Mouse (Mus musculus): Measurements from ENCODE around the gene Dcdc2b. TPM values are rescaled to one million over a fixed set of nuclear protein-coding genes. Genes with fewer than 3 reads are reported as not detected.

The Dcdc2b gene
- polyA plus RNA-seq, 1 experiment from 2014 or later = 0.47 TPM

DNA sequence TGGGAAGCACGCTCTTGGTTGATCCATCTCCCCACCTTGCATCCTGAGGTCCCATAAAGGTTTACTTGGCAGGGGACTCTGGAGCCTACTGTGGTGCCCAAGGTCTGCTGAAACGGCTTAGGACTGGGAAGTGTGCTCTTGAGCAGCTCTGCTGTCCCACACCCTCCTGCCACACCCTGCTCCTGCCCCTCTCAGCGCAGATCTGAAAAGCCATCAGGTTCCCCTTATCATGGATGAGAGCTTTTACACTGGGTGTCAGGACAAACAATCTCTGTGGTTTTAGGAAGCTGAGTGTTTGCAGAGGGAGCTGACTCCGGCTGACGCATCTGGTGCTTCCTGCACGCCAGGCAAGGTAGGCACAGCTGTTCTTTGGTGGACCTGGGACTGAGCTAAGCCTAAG is 19.8 kb upstream of the Dcdc2b start:
- TF ChIP-seq CTCF (IDR thresholded peaks at IDR 0.05) = no peak
- in situ Hi-C loops (cut with MboI; ENCODE audit: low pct_unique_long_range_greater_than_20kb) = no loop called here
- ATAC-seq (no peak), DNase-seq (ENCODE audit: low read depth, low spot score) (no peak)
- POLR2A ChIA-PET = interaction anchor here (0.6 kb wide), 1 partner anchor 11 kb away, joined by 4 read pairs; no protein-coding TSS in a partner anchor
- H3K27me3 ChIP-seq = no peaks in the 10 kb centered on the region
- CTCF ChIA-PET = interaction anchor here (1.5 kb wide), 1 partner anchor 9 kb away, joined by 3 read pairs; no protein-coding TSS in a partner anchor

- CTCF ChIA-PET = interaction anchor here (2.2 kb wide), 1 partner anchor 23 kb away, joined by 4 read pairs; no protein-coding TSS in a partner anchor
- ATAC-seq = no peak
- in situ Hi-C loops (cut with MboI; ENCODE audit: low pct_unique_long_range_greater_than_20kb) = no loop called here
Observed at GRCm38 (mm10) chr4:129631867-129632266, 17.8 kb upstream of the Dcdc2b start.

GRCm38 (mm10) chr4:129630944-129631343 is 16.9 kb upstream of the Dcdc2b start:
- H3K27me3 ChIP-seq = no peaks in the 10 kb centered on the region
- in situ Hi-C loops (cut with MboI; ENCODE audit: low pct_unique_long_range_greater_than_20kb) = no loop called here
- ATAC-seq = no peak
- ChIA-PET CTCF (no interaction called here), POLR2A (interaction anchor here (1.6 kb wide), 1 partner anchor 10 kb away, joined by 3 read pairs; the partner anchor contains the start of gene Txlna)
- TF ChIP-seq CTCF (IDR thresholded peaks at IDR 0.05) = no peak
- no peak for DNase-seq (ENCODE audit: low read depth, low spot score)

More at GRCm38 (mm10) chr4:129631867-129632266, 17.8 kb upstream of the Dcdc2b start:
- H3K27me3 ChIP-seq = no peaks in the 10 kb centered on the region
- no peak for DNase-seq (ENCODE audit: low read depth, low spot score)
- TF ChIP-seq CTCF (IDR thresholded peaks at IDR 0.05) = no peak
- POLR2A ChIA-PET = interaction anchor here (1.6 kb wide), 1 partner anchor 9 kb away, joined by 3 read pairs; the partner anchor contains the start of gene Txlna

DNA sequence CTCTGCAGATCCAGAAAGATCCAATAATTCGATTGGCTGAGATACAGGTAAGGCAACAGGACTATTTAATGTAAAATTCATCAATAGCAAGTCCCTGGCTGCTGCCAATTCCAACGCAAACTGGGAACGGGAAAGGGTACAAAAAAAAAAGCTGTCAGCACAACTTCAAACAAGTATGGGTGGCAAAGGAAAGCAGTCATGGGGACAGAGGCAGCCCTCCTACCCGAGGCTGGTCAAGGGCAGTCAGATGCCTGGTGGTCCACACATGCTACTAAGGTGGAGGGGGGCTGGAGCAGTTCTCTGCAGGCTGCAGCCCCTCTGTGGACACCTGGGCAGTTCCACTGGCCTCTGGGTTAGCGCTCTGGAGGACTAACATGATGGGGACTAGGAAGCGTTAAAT is 12.0 kb upstream of the Dcdc2b start:
- CTCF ChIA-PET = no interaction called here
- in situ Hi-C loops (cut with MboI; ENCODE audit: low pct_unique_long_range_greater_than_20kb) = no loop called here
- ATAC-seq = no peak
- POLR2A ChIA-PET = interaction anchor here (0.6 kb wide), 1 partner anchor 15 kb away, joined by 3 read pairs; the partner anchor contains the start of gene Txlna
- no peak for TF ChIP-seq CTCF (IDR thresholded peaks at IDR 0.05)
- H3K27me3 ChIP-seq = no peaks in the 10 kb centered on the region
- DNase-seq (ENCODE audit: low read depth, low spot score) = no peak

DNA sequence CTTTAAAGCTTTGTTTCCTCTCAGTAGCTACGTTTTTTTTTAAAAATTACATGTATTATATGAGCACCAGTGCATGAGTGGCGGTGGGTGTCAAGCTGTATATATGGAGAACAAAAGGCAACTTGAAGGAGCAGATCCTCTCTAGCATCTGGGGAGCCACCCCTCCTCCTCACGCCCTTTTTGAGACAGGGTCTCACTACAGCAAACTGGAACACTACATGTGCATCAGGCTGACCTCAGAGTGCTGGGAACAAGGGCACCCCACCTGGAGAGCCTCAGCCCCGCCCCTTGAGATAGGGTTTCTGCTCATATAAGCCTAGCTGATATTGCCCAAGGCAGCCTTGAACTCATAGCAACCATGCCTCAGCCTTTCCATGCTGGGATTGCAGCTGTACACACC is 11.4 kb upstream of the Dcdc2b start:
- in situ Hi-C loops (cut with MboI; ENCODE audit: low pct_unique_long_range_greater_than_20kb) = no loop called here
- CTCF ChIA-PET = interaction anchor here (1.5 kb wide), 1 partner anchor 9 kb away, joined by 3 read pairs; no protein-coding TSS in a partner anchor
- no peak for ATAC-seq
- TF ChIP-seq CTCF (IDR thresholded peaks at IDR 0.05) = no peak
- POLR2A ChIA-PET = interaction anchor here (0.9 kb wide), 1 partner anchor 15 kb away, joined by 5 read pairs; the partner anchor contains the start of gene Txlna
- no peak for DNase-seq (ENCODE audit: low read depth, low spot score)
- H3K27me3 ChIP-seq = no peaks in the 10 kb centered on the region

DNA sequence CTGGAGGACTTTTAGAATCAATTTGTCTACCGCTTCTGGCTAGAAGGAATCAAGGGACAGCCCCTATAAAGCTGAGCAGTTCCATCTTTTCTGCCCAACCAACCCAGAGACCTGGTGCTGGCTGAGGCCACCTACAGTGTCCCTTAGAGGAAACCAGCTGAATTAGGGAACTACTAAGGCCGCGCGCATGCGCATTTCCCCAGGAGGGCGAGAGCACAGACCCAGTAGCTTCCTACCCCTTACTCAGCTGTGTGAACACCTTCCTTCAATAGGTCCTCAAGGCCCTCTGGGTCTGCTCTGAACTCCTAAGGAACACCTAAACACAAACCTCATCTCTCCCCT is 10.9 kb upstream of the Dcdc2b start:
- ATAC-seq = no peak
- in situ Hi-C loops (cut with MboI; ENCODE audit: low pct_unique_long_range_greater_than_20kb) = no loop called here
- TF ChIP-seq CTCF (IDR thresholded peaks at IDR 0.05) = no peak
- POLR2A ChIA-PET = interaction anchor here (0.9 kb wide), 1 partner anchor 15 kb away, joined by 5 read pairs; the partner anchor contains the start of gene Txlna
- H3K27me3 ChIP-seq = no peaks in the 10 kb centered on the region
- CTCF ChIA-PET = interaction anchor here (1.5 kb wide), 1 partner anchor 9 kb away, joined by 3 read pairs; no protein-coding TSS in a partner anchor
- no peak for DNase-seq (ENCODE audit: low read depth, low spot score)

DNA sequence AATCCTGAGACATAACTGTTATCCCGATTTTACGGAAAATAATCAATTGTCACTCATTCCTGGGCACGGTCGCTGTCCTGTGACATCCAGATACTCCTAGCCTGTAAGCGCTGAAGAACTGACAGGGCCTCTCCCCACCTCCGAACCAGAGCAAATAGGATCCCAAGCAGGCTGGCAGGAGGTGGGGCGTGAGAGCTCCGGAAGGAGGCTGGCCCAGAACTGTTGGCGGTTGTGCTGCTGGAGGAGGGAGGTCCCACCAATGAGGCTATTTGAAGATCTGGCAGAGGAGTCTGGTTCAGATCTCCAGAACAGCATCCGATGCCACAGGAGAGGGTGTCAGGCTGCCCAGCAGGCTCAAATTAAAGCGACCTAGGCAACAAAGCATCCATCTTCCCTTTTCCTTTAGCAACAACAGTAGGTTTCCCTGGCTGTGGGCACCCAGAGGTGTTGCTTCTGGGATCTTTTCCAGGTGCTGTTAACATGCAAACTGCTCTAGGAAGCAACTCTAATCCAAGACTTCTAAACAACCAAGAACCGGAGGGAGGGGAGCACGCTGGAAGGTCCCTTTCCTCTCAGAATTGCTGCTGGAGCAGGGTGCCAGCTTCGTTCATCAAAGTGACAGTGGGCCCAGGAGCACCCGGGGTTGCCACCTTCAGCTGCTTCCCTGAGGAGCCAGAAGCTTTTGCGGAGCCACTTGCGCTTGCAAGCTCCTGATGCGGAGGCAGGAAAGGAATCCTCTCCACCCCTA is 10.4 kb upstream of the Dcdc2b start:
- DNase-seq (ENCODE audit: low read depth, low spot score) (no peak), ATAC-seq (peak; percentile 91)
- CTCF ChIA-PET = interaction anchor here (1.5 kb wide), 1 partner anchor 10 kb away, joined by 3 read pairs; no protein-coding TSS in a partner anchor
- POLR2A ChIA-PET = interaction anchor here (0.7 to 0.9 kb wide), 2 partner anchors 16 kb away, joined by 3 to 5 read pairs; partner anchors contain the start of gene Txlna
- in situ Hi-C loops (cut with MboI; ENCODE audit: low pct_unique_long_range_greater_than_20kb) = no loop called here
- H3K27me3 ChIP-seq = no peaks in the 10 kb centered on the region
- no peak for TF ChIP-seq CTCF (IDR thresholded peaks at IDR 0.05)

- TF ChIP-seq CTCF (IDR thresholded peaks at IDR 0.05) = no peak
- in situ Hi-C loops (cut with MboI; ENCODE audit: low pct_unique_long_range_greater_than_20kb) = no loop called here
- ChIA-PET CTCF (no interaction called here), POLR2A (interaction anchor here (0.7 kb wide), 2 partner anchors 13 to 17 kb away, joined by 3 read pairs; no protein-coding TSS in a partner anchor)
- DNase-seq (ENCODE audit: low read depth, low spot score) = no peak
- ATAC-seq = no peak
- H3K27me3 ChIP-seq = no peaks in the 10 kb centered on the region
Observed at GRCm38 (mm10) chr4:129623681-129624091, 9.6 kb upstream of the Dcdc2b start, which contains the start of gene Ccdc28b. Ccdc28b (minus strand) TSS chr4:129623947.

DNA sequence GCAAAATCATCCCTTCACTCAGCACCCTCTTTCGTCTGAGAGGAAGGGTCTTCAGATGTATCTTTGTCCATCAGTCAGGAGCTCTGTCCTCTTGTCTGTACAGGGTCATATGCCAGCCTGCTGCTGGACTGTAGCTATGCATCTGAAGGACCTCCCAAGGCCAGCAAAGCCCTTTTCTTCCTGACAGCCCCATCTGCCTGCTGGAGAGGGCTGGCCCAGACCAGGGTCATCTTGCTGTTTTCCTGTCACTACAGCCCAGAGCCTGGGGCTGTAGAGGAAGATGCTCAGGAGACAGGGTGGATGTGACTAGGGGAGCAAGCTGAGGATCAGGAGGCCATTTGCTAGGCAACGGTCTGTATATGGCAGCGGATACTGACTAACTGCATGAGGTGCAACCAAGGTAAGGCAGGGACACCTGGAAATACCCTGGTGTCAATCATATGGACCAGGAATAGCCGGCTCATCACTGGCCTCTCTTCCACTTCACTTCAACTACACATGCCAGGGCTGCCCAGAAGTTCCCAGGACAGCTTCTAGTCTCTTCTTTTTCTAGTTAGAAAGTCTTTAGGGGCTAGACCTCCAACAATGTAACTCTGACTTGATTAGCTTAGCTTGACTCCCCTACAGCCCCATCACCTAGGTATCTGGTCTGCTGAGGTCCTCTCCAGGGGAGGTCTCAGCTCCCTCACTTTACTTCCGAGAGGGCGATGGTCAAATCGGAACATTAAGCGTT is 8.9 kb upstream of the Dcdc2b start:
- CTCF ChIA-PET = no interaction called here

DNA sequence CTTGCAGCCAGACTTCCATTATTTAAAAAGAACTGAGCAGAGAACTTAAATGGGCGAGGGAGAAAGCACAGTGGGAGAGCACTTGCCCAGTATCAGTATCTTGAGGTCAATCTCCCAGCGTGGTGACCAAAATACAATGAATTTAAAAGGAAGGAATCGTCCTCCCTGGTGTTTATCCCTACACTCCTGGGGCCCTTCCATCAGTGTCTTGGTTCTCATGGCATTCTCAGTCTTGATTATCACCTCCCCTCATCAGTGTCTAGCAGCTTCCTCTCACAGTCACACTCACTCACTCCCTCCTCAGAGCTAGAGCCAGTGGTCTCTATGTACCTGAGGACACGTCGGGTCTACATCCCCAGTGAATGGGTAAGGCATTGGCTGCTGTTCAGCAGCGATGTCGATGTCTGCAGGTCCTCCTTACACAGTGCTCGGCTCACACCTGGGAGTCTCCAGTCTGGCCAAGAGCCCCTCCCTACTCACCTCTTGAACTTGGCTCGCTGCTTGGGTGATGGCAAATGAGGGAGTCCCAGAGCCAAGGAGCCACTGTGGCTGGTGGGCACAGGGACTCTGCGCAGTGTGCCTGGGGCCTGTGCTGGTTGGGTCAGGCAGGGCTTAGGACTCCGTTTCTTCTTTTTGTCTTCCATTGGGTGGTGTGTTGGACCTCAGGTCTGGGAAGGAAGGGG is 8.2 kb upstream of the Dcdc2b start:
- POLR2A ChIA-PET = interaction anchor here (0.6 kb wide), 1 partner anchor 11 kb away, joined by 4 read pairs; no protein-coding TSS in a partner anchor
- no peak for TF ChIP-seq CTCF (IDR thresholded peaks at IDR 0.05)
- ATAC-seq (no peak), DNase-seq (ENCODE audit: low read depth, low spot score) (no peak)
- in situ Hi-C loops (cut with MboI; ENCODE audit: low pct_unique_long_range_greater_than_20kb) = no loop called here
- CTCF ChIA-PET = no interaction called here
- H3K27me3 ChIP-seq = no peaks in the 10 kb centered on the region

More for the DNA sequence above, 8.9 kb upstream of the Dcdc2b start:
- TF ChIP-seq CTCF (IDR thresholded peaks at IDR 0.05) = no peak
- POLR2A ChIA-PET = interaction anchor here (0.6 to 0.7 kb wide), 2 partner anchors 11 to 13 kb away, joined by 3 to 4 read pairs; no protein-coding TSS in a partner anchor
- in situ Hi-C loops (cut with MboI; ENCODE audit: low pct_unique_long_range_greater_than_20kb) = no loop called here
- no peak for DNase-seq (ENCODE audit: low read depth, low spot score)
- ATAC-seq = no peak
- H3K27me3 ChIP-seq = no peaks in the 10 kb centered on the region

All from Patski (cell line).